Mouse (Mus musculus) adrenal gland, postnatal 4 days (tissue): Measurements from ENCODE around the gene March6. TPM values are rescaled to one million over a fixed set of nuclear protein-coding genes. Genes with fewer than 3 reads are reported as not detected.

Experiments used
- DNase-seq, 2 experiments: peaks; one replicate each; pipeline ENCODE4 v3.0.0; 2021 to 2022; ENCODE audit warnings: low spot score in 2 of 2, mixed read lengths in 2 of 2
- total RNA-seq, 2 experiments: library from RNA; stranded (reverse); gene quantifications; 2 replicates each; pipeline ENCODE4 v1.2.3; 2021

March6 gene
- total RNA-seq, 2 experiments from 2014 or later, result 114 to 120 TPM

DNA sequence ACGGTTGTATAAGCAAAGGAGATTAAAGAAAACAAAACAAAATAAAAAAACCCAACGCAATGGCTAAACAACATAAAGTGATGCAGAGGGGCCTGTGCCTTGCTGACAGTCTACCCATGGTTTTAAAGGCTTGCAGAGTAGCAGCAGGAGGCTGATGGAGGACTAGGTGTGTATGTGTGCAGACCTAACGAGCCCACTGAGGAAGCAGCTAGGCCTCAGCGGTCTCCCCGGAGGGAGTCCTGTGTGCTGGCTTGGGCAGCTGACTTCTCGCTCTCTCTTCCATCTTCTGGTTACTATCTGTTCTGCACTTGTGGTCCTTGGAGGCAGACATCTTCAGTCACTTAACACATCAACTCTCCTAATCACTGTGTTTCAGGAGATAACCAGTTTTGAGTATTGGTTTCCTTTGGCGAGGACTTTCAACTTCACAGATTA is 76.0 kb downstream of the March6 start:
- DNase-seq, result no peak

DNA sequence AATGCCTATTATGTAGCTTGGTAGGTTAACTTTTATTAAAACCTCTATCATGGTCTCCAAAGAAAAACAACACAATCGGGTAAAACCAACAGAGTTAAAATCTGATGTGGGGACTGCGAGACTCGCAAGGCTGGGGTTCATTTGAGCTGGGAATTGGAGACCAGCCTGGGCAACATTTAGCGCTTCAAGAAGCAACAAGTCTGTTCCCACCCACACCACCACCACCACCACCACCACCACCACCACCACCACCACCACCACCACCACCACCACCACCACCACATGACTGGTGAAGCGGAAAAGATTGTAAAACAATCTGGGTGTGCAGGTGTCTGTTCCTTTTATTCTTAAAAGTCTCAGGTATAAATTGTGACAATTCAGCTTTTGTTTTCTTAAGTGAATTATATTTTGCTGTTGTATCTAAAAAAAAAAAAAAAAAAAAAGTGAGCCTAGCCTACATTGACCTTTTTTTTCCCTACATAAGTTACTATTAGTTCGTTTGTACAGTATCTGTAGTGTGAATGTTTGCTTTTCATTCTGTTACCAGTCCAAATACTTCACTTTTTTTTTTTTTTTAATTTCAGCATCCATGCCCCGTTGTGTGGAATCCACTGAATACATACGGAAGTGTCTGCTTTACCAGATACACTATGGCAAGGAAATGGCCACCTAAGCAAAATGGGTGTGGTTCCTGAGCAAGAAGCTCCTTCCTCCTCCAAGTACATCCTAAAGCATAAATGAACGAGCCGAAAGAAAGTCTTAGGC is 76.6 kb downstream of the March6 start:
- no peak for DNase-seq

DNA sequence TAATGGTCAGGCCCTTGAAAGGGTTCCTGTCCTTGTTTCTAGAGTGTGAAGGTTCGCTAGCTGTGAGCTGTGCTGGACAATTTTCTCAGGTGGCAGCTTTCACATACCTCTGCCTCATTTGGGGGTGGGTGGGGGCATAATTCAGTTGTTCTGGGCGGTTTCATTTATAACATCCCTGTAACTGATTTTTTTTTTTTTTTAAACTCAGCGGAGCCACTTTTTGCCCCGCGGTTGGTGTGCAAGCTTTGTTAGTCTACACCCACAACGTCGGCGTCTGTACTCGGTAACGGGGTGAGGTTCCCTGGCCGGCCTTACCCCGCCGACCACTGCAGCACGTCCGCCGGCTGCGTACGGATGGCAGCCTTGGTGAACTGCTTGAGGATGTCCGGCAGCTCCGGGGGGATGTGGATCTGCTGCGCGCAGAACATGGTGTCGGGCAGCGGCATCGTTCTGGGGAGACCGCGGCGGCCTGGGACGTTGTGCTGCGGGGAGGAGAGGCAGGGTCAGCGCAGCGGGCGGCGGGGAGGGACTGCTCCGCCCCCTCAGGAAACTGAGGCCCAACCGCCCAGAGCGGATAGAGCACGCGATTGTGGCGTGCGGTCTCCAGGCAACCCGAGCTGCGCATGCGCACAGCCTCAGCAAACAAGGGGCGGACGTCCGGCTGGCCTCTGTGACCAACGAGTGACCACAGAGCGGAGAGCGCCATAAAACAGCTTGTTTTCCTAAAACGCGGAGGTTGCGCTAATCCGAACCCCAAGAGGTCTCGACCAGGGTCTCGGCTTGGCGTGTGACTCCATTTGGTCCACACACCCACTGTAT is 77.5 kb downstream of the March6 start, which contains the start of gene Ropn1l:
Gene Ropn1l, minus strand, starts transcription at position 640 of the 819 bp plus-strand sequence.
- DNase-seq, result peak; percentile 84 to 88

DNA sequence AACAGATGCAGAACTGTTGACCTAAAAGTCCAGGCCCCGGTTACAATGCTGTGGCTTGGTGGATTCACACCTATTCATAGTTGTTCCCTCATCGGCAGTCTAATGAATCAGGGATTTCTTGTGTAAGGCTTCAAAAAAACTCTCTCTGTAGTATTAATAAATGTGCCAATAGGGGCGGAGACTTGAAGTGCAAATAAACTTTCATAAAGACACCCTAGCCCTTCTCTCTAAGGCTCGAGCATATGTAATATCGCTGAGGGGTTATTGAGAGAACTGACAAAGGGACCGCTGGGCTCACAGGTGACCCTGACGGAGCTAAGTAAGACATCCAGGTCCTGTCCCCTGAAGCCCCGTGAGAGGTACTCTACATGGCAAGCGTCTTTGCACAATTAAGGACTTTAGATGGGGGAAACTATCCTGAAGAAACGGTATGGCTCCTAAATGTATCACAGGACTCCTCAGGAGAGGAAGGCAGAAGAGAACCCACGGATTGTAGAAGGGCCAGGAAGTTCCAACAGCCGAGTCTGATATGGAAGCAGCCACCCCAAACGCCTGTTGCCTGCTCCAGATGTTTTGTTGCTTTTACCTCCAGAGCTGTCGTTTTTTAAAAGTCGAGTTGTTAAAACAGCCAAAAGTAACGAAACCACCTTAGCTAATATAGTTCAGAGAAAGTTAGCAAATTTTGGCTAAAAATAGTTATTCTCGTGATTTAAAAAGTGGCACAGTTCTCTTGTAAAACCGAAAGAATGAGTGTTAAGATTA is 78.3 kb downstream of the March6 start:
- DNase-seq, result no peak

DNA sequence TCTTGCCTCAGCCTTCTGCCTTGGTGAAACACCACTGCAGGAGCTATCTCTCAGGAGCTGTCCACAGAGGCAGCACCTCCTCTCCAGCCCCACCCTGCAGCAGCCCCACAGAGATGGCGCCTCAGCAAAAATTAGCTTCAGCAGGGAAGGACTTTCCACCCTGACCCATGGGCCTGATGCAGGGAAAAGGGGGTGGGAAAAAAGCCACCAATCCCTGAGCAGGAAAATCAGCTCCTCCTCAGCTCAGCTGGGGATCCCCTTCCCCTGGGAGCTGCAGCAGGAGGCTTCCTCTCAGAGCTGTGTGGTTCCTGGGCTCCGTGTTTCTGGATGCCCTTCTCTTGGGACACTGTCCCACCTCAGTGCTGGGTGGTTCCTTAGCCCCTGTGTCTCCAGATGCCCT is 81.1 kb downstream of the March6 start:
- no peak for DNase-seq

DNA sequence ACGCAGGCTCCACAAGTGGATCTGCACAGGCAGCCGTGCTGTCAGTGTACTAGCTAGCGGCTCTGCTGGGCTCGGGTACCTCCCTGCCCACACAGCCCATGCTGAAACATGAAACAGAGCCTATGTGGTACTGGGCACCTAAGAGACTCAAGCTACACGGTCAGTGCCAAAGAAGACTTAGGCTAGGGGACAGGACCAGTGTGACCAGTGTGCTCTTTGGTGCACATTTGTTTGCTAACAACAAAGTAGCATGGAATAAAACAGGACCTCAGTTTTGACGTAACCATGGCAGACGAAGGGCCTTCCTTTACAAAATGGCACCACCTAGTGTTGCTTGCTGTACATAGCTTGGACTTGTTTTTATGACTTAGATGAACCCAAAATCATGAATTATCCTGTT is 83.7 kb downstream of the March6 start:
- DNase-seq, result no peak

DNA sequence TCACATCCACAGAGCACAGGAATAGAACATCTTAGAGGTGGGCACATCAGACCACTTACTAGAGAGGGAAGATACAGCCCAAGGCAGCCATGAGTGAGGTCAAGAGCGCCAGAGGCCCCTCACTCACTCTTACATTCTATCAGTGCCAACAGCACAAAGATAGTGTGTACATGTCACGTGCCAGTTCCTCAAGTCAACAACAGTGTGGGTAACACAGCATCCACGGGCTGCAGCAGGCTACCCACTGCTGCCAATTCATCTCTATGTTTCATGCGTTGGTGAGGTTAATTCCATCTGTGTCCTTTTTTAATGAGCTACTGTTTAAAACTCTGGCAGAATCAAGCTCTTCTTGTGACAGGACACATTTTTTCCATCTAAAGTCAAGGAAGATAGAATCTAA is 88.2 kb downstream of the March6 start:
- no peak for DNase-seq

DNA sequence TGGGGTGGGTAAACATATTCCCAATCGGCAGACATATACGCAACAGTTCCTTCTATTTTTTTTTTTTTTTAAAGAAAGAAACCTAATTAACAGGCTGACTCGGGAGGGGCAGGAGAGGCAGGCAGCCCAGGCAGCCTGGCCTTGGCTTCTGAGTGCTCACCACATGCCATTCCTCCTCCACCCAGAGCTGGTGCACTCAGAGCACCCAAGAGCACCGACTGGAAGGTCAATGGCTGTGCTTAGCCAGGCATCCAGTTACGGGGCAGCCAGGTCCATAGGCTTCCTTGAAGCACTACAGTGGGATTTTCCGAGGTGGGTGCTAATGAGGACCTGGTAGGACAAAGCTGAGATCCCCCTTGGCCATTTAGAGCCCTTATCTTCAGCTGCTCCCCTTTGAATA is 88.9 kb downstream of the March6 start:
- DNase-seq, result no peak

DNA sequence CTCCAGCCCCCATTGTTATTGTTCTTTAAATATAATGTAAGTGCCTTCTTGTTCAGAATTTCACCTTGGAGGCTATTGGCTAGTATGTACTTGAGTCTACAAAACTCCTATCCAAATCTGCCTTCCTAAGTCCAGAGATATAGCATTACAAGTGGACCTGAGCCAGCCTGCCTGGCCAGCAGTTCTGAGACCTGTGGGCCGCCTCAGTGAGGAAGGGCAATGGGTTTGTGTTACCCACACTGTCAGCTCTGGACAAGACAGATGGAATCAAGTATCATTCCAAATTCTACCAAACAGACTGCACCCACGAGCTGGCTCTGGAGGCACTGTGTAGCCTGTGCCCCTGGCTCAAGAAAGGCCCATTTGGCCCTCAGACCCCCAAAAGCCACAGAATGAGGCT is 94.0 kb downstream of the March6 start:
- DNase-seq, result no peak

DNA sequence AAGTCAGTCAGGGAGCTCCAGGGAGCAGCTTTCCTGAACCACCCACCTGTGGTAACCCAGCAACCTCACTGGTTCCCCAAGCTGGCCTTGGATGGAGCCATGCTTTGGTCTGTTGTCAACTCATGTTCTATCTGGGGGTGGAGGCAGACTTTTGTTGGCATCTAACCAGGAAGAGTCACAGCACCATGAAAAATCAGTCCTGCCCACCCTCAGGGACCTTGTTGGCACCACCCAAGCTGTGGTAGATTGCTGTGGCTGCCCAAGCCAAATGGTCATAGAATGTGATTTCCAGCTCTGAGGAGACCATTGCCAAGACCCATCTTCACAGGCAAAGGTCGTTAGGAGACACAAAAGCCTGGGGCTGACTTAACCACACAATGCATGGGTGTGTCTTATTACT is 94.8 kb downstream of the March6 start:
- no peak for DNase-seq

DNA sequence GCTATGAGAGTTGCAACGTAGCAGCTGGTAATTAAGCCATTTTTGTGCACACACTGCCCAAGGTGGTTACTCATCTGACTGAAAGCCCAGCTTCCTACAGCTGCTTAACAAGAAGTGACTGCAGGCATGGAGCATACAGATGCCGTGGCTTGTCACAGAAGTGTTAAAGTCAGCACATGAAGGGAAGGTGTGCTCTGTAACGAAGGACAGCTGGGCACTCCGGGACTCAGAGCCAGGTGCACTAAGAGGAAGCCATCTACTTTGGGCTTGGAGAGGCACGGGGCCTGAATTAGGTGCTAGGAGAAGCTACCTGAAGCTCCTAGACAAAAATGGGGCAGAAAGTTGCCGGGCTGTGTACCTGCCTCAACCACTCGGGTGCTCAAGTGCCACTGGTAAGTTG is 97.1 kb downstream of the March6 start:
- DNase-seq, result no peak

DNA sequence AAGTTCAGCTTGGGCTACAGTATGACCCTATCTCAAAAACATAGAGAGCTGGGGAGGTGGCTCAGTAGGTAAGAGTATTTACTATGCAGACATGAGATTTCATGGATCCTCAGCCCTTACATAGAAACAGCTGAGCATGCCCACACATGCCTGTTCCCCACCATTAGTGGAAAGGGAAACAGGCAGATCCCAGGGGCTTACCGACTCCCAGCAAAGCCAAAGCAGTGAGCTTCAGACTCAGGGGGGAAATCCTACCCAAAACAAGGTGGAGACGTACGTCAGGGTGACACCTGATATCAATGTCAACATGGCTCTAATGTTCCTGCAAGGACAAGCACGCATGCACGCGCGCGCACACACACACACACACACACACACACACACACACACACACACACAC is 99.0 kb downstream of the March6 start:
- no peak for DNase-seq

DNA sequence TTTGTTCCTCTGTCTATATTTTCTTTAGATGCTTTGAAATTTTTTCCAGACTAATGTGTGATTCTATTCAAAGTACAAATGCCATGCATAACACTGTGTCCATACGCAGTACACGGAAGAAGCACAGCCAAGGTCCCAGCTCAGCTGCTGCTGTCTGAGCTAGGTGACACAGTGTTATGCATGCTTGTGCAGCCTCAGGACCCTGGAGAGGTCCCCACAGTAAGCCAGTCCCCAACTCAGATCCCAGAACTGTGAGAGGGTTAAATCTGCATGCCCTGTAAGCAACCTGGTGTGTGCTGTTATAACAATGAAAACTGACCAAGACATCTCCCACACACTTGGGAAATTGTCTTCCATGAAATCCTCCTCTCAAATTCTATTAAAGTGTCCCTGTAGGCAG is 100.8 kb downstream of the March6 start:
- no peak for DNase-seq

DNA sequence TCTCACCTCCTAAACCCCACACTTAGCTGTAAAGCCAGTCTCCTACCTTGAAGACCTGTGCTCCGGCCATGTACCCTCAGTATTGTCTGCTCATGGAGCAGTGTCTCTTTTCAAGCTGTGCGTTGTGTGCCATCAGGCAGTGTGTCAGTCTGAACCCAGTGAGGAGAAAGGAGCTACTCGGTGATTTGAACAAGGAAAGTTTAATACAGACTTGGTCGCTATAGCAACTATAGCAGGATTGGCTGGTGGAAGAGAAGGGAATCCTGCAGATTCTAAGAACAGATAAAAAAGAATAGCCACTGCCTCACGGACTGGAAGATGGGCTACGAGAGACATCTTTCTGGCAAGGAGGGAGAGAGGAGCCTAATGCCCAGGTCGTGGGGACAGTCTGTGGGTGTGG is 101.4 kb downstream of the March6 start:
- DNase-seq, result no peak

DNA sequence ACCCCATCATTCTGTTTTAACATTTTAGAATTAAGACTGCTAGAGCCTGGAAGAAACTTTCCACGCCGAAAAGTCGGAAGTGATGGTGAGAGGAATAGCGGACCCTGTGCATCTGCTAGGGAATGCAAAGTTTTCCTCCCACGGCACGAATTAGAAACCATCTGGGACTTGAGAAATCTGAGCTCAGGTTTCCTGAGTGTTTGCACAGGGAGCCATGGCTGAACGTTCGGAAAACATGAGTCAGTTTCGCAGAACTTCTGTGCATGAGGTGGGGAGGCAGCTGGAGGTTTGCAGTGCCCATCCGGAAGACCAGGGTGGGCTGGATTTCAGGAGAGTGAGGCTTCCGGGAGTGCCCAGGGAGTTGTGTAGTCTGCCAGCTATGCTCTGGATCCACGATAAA is 102.3 kb downstream of the March6 start:
- DNase-seq, result no peak

DNA sequence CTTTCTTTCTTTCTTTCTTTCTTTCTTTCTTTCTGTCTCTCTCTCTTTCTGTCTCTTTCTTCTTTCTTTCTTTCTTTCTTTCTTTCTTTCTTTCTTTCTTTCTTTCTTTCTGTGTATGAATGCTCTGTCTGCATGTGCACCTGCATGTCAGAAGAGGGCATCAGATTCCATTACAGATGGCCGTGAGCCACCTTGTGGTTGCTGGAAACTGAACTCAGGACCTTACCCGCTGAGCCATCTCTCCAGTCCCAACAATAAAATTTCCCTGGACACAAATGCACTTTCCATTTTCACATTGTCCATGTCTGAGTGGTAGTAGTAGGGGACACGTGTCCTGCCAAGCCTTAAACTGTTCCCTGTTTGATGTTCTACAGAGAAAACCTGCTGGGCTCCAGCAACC is 103.5 kb downstream of the March6 start:
- DNase-seq, result no peak

DNA sequence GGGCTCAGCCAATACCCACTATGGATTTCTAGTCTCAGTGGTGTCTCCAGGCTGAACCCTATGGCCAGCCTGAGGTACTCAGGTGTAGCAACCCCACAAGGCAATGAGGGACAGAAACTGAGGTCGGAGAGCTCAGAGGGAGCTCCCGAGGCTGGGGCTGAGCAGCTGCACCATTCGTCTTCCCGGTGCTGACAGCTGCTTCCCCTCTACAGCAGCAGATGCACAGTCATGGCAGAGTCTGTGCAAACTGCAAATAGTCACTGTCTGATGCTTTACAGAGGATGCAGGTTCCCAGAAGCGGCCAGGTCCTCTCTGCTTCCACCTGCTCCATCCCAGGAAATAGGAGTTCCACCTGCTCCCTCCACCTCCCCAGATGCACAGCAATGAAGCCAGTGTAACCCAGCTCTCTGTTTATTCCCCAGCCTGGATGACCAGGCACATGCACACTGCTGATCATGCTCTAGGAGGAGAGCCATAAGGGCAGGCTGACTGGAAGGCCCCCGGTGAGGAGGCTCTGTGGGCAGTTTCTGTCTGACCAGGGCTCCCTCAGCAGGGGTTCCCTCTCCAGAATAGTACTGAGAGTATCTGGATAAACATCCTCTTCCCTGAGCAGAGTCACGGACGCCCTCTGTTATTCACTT is 104.7 kb downstream of the March6 start:
- DNase-seq, result no peak

DNA sequence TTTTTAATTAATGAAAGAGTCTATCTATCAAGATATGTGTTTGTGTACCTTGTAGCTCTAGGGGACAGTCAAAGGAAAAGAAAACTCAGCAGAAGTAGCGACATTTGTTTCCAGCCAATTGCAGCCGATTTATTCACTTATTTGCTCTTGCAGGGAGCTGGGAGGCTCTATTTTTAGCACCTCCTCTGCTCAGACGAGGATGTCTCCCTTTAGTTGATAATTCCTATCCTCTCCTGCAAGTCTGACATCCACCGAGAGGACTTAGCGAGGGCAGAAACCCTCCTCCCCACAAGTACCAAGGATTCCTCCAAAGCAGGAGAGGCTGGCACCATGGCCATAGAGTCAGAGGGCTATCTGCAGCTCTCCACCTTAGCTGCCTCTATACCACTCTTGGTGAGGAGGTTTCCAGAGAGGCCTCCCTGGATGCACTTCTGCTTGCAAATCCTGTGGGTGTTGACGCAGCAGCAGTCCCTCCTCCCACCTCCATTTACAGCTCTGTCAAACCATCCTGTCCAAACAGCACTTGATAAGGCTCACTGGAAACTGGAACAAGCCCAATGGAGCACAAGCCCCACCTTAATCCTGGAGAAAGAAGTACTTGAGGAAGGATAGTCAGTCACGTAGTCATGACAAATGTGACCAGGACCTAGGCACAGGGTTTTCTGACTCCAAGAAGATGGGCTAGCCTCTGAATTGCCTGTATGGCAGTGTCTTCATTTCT is 108.0 kb downstream of the March6 start:
- no peak for DNase-seq

DNA sequence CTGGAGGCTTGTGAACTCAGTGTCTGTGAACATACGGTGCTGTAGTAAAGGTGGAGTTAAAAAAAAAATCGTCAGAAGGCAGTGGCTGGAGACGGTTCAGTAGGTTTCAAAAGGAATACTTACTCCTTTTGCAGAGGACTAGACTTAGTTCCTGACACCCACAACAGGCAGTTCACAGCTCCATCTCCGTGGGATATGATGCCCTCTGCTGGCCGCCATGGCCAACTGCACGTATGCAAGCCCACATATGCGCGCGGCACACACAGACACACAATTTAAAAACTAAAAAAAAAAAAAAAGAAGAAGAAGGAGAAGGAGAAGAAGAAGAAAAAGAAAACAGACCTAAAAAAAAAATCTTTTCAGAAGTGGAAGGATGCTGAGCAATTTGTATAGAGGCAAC is 111.8 kb downstream of the March6 start:
- no peak for DNase-seq

DNA sequence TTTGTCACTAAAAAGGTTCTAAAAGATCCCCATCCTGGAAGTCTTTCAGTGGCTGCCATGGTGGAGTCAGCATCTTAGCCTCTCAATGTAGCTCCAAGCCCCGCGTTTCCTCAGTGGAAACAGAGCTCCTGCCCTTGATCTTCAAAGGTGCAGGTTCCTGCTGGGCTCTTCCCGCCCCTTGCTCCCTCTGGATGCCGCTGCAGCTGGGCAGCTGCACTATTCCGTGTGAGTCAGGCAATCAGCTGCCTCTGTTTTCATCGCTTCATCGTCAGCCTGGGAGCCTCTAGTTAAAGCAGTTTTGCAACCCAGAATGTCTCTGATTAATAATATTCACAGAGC is 112.2 kb downstream of the March6 start:
- no peak for DNase-seq
